Mouse (Mus musculus): Measurements from ENCODE around the gene Phldb1. TPM values are rescaled to one million over a fixed set of nuclear protein-coding genes. Genes with fewer than 3 reads are reported as not detected.

Phldb1 gene
- polyA plus RNA-seq (2017; shearing (Covaris generic)) = 1 to 10 TPM in 1 of 2 experiments, under 1 TPM in 1; 0.18 to 1.2 TPM

GRCm38 (mm10) chr9:44734524-44735494 lies at the start of gene Phldb1:
Gene Phldb1, minus strand, starts transcription at chr9:44735198.

GRCm38 (mm10) chr9:44767101-44768028 lies 32.4 kb upstream of the Phldb1 start, which contains the start of the genes Arcn1 and Ift46:
Gene Arcn1, minus strand, starts transcription at chr9:44767845.
Gene Ift46, plus strand, starts transcription at chr9:44767908.

GRCm38 (mm10) chr9:44673005-44673404 lies 62.0 kb downstream of the Phldb1 start, which contains the start of gene Treh:
Gene Treh, plus strand, starts transcription at chr9:44673233.

Other genes with a start within 250 kb of the Phldb1 start
- 10 to 100 TPM; 18.4 to 24.1 TPM for gene Cxcr5, start 173.3 kb downstream of the Phldb1 start, polyA plus RNA-seq (2017; shearing (Covaris generic))
- 10 to 100 TPM; 44.8 to 45.3 TPM for gene Ddx6, start 130.3 kb downstream of the Phldb1 start, polyA plus RNA-seq (2017; shearing (Covaris generic))
- gene Treh, start 62.0 kb downstream of the Phldb1 start, polyA plus RNA-seq (2017; shearing (Covaris generic)) = not detected
- gene Arcn1, start 32.6 kb upstream of the Phldb1 start, polyA plus RNA-seq (2017; shearing (Covaris generic)) = 100 to 1,000 TPM; 150 to 159 TPM
- 10 to 100 TPM; 36.3 to 37.9 TPM for gene Ift46, start 32.7 kb upstream of the Phldb1 start, polyA plus RNA-seq (2017; shearing (Covaris generic))
- under 1 TPM in 1 of 2 experiments, not detected in 1; 0.09 TPM for gene Tmem25, start 64.1 kb upstream of the Phldb1 start, polyA plus RNA-seq (2017; shearing (Covaris generic))
- gene Ttc36, start 67.9 kb upstream of the Phldb1 start, polyA plus RNA-seq (2017; shearing (Covaris generic)) = under 1 TPM in 1 of 2 experiments, not detected in 1; 0.24 TPM
- 10 to 100 TPM; 65.3 to 78.7 TPM for gene Kmt2a, start 146.1 kb upstream of the Phldb1 start, polyA plus RNA-seq (2017; shearing (Covaris generic))
- 100 to 1,000 TPM; 431 to 474 TPM for gene Atp5l, start 185.5 kb upstream of the Phldb1 start, polyA plus RNA-seq (2017; shearing (Covaris generic))
- gene Ube4a, start 230.4 kb upstream of the Phldb1 start, polyA plus RNA-seq (2017; shearing (Covaris generic)) = 10 to 100 TPM; 34.1 to 51.6 TPM
- gene Cd3g, start 245.2 kb upstream of the Phldb1 start, polyA plus RNA-seq (2017; shearing (Covaris generic)) = 1,000 to 10,000 TPM; 1,406 to 1,429 TPM
- 1,000 to 10,000 TPM in 1 of 2 experiments, 100 to 1,000 TPM in 1; 999 to 1,041 TPM for gene Cd3d, start 246.6 kb upstream of the Phldb1 start, polyA plus RNA-seq (2017; shearing (Covaris generic))

All from activated CD4-positive, CD25-positive, alpha-beta regulatory T cell (primary cell).